Mouse (Mus musculus): Measurements from ENCODE around the gene Pdzd7.

Gene Pdzd7

GRCm38 (mm10) chr19:45045651-45046050 is at the start of gene Pdzd7:
Pdzd7 (minus strand) TSS chr19:45045717.
- no peak for DNase-seq (ENCODE audit: low read depth, low spot score)

- DNase-seq (ENCODE audit: low read depth, low spot score): no peak
These were observed 36.5 kb upstream of the Pdzd7 start for GRCm38 (mm10) chr19:45081841-45082550.

- no peak for DNase-seq (ENCODE audit: low read depth, low spot score)
These were observed 35.8 kb upstream of the Pdzd7 start for GRCm38 (mm10) chr19:45081279-45081678.

- DNase-seq (ENCODE audit: low read depth, low spot score): no peak
These were observed 35.2 kb upstream of the Pdzd7 start for GRCm38 (mm10) chr19:45080711-45081110.

DNA sequence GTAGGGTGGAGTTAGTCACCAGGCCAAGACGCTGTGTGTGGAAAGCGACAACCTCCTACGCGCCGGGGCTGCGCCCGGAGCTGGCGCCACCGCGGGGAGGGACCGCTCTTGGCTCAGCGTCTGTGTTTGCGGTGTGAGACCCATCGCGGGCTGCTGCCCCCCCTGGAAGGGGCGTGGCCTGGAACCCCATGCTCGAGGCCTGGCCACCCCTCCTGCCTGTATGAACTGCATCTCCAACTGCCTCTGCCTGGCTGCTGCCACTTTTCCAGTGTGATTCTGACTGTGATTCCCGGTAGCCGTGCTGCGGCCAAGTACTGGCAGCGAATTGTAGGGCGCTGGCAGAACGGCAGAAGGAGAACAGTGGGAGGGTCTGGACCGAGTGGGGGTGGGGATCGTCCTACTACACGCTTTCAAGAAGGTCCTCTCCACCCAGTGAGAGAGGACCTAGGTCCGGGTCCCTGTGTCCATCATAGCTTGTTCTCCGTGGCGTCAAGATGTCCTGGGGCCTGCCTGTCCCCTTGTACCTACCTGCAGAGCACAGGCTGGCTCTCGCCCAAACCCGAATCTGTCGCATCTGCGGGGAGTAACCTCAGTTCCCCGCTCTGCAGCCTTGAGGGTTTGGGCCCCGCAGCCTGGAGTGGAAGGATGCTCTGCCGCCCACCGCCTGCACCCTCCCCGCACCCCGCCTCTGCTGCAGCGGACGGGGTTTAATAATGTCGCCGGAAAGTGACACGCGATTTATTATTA is 34.4 kb upstream of the Pdzd7 start:
- no peak for DNase-seq (ENCODE audit: low read depth, low spot score)

- DNase-seq (ENCODE audit: low read depth, low spot score): no peak
These were observed 33.7 kb upstream of the Pdzd7 start for GRCm38 (mm10) chr19:45078971-45079764.

- no peak for DNase-seq (ENCODE audit: low read depth, low spot score)
These were observed 32.5 kb upstream of the Pdzd7 start for GRCm38 (mm10) chr19:45077742-45078645.

- DNase-seq (ENCODE audit: low read depth, low spot score): no peak
These were observed 31.3 kb upstream of the Pdzd7 start for GRCm38 (mm10) chr19:45076586-45077510.

DNA sequence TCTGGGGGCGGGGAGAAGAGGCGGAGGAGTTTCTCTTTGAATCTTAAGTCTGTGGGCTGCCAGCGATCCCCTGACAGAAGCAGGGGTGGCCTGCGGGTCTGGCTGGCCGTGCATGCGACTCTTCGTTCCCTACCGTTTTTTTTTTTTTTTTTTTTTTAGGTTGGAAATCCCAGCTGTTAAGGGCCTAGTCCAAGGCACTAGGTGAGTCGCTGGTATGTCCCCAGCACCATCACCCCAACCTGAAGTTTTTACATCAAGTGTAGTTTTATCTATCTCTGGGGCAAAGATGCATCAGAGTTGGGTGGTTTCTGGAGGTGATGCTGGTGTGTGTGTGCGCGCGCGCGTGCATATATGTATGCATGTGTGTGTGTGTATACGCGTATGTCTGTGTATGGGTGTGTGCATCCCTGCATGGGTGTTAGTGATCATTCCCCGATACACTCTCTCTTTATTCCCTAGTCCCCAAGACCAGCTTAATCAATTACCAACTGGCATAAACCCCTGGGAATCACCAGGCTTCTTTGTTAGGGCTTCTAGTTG is 30.6 kb upstream of the Pdzd7 start:
- no peak for DNase-seq (ENCODE audit: low read depth, low spot score)

GRCm38 (mm10) chr19:45075323-45076035 is 30.0 kb upstream of the Pdzd7 start:
- DNase-seq (ENCODE audit: low read depth, low spot score): no peak

DNA sequence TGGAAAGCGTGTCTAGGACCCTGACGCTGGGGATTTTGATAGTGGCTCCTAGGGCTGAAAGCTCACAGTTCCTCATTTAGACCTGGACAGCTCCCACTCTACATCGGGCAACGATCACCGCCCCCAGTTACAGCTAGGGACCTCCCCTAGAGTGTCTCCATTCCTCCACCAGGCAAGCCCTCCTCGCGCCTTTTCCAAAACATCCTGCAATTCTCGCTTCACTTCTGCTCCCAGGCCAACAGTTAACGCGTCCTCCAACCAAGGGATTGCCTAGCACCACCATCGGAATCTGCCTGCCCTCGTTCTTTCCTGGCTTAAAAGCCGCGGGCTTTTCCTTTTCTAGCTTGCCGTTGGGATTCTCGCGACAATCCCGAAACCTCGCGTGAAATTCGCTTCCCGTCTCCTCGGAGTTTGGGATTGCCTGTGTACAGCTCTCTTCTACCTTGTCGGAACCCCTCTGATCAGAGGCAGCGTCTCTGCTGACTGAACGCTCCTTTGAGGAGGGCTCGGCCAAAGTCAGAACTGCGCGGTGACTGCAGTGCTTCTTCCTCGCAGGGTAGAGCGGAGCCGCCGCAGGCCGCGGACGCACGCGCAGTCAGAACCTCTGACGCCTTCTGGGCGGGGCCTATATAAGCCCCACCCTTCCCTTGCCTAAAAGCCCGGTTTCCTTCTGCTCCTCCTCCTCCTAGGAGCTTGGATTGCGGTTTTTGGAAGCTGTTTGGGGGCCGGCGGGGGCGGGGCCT is 29.2 kb upstream of the Pdzd7 start, which contains the start of gene Kazald1:
Kazald1 (plus strand) TSS at position 662 of the 743 bp plus-strand sequence.
- peak; percentile 88 for DNase-seq (ENCODE audit: low read depth, low spot score)

- DNase-seq (ENCODE audit: low read depth, low spot score): no peak
These were observed 28.5 kb upstream of the Pdzd7 start for GRCm38 (mm10) chr19:45073871-45074542.

DNA sequence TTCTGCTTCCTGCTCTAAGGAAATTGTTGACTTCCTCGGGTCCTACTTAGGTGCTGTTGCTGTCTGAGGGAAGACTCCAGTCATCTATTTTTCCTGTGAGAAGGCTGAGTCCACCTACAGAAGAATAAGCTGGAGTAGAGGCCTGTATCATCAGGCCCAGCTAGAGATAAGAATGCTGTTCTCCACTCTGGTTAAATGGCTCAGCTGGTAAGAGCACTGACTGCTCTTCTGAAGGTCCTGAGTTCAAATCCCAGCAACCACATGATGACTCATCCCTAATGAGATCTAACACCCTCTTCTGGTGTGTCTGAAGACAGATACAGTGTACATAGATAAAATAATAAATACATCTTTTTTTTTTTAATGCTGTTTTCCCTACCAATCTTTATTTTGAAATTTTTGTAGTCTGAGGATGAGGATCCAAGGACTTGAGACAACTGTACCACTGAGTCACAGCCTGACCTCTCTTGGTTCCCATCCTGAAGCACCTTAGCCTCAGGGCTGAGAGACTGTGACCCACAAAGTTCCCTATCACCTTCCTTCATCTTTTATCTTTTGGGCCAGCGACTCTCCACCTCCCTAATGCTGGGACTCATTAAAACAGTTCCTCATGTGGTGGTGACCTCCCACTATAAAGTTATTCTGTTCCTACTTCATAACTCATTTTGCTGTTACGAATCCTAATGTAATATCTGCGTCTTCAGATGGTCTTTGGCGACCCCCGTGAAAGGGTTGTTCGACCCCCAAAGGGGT is 22.4 kb upstream of the Pdzd7 start:
- no peak for DNase-seq (ENCODE audit: low read depth, low spot score)

DNA sequence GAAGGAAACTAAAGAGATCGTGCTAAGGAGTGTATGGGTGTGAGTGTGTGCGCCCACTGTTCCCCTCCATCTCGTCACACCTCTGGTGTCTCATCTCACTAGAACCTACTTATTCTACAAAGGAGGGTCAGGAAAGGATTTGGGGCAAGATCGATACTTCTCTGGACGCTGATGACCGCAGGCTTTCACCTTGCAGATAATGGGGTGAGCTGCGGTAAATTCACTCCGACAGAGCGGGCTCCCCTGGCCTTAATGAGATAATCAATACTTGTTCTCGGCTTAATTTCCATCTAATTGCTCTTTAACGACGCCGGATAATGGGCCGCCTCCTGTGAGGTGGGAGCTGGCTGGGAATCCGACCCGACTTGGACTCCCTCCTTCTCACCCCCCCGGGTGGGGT is 21.7 kb upstream of the Pdzd7 start:
- no peak for DNase-seq (ENCODE audit: low read depth, low spot score)

- DNase-seq (ENCODE audit: low read depth, low spot score): no peak
These were observed 19.7 kb upstream of the Pdzd7 start for GRCm38 (mm10) chr19:45065226-45065625.

DNA sequence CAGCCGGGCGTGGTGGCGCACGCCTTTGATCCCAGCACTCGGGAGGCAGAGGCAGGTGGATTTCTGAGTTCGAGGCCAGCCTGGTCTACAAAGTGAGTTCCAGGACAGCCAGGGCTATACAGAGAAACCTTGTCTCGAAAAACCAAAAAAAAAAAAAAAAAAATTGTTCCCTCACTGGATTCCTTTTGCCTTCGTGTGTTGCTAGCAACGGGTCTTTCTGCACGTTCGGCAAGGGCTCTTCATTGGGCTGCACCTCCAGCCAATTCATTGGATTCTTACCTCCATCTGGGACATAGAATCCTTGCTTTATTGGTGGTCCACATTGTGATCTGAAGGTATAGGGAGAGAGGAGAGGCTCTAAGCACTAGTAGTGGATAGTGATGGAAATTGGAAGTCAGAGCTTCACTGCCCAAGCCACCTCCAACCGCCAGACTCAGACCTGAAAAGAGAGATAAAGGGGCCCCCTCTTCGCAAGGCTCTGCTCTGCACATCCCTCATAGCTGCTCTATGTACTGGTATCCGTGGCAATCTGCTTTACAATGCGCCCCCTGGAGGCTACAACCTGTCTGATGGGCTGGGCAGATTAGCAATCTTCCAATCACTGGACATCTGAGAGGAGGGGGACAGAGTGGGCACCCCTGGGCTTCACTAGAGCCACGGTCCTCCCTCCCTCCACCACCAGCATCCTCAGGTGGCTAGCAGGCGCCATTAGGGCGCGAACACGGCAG is 18.2 kb upstream of the Pdzd7 start:
- DNase-seq (ENCODE audit: low read depth, low spot score): no peak
